Mouse (Mus musculus) liver, embryonic 14.5 days (tissue): ENCODE measurements at regions not wholly inside any gene's neighbourhood (a gene's known extent, or its start where the extent isn't known, plus 50 kb on each side); places are given as distances from the start of the nearest gene placed in this dataset.

Source experiments
- ATAC-seq: fragments of 200-750 bp; cut with Nextera tagmentation; 2 replicates; pipeline ENCODE4 v1.8.0; 2017; ENCODE audit warnings: moderate number of reproducible peaks, mild to moderate bottlenecking, moderate library complexity; ENCODE audit not compliant: insufficient read depth
- DNase-seq, 3 experiments: peaks; one replicate each; pipeline ENCODE4 v3.0.0-alpha.2; 2012 to 2013; ENCODE audit warnings: low read depth in 3 of 3, low spot score in 3 of 3
- H3K27ac ChIP-seq: fragments of 300-500 bp; sonication (generic); 2 replicates; pipeline ENCODE4 v1.5.1; 2014; ENCODE audit warnings: moderate library complexity, mild to moderate bottlenecking, control low read depth, inconsistent platforms
- H3K27me3 ChIP-seq: fragments of 300-500 bp; sonication (generic); 2 replicates; pipeline ENCODE4 v1.6.1; 2014; ENCODE audit warnings: mild to moderate bottlenecking, low read length, moderate library complexity; ENCODE audit not compliant: control insufficient read depth, insufficient read depth
- H3K36me3 ChIP-seq: fragments of 300-500 bp; sonication (generic); replicated peaks from 2 replicates; pipeline ENCODE4 v1.6.1; 2014; ENCODE audit warnings: low read depth; ENCODE audit not compliant: control insufficient read depth, insufficient read depth
- H3K4me1 ChIP-seq, 2 experiments: fragments of 200-500 bp in 1 of 2; fragments of 300-500 bp in 1 of 2; sonication (generic) in 1 of 2; replicated peaks; 2 replicates each; pipeline ENCODE4 v1.6.1; 2012 to 2014; ENCODE audit warnings: antibody characterized with exemption in 1 of 2, inconsistent platforms in 1 of 2, low read length in 1 of 2; ENCODE audit not compliant: control insufficient read depth in 2 of 2, insufficient read depth in 2 of 2
- H3K4me2 ChIP-seq: fragments of 300-500 bp; sonication (generic); 2 replicates; pipeline ENCODE4 v1.6.1; 2014; ENCODE audit warnings: low read depth, mild to moderate bottlenecking, control low read depth, moderate library complexity
- H3K4me3 ChIP-seq, 2 experiments: fragments of 200-500 bp in 1 of 2; fragments of 300-500 bp in 1 of 2; sonication (generic) in 1 of 2; 2 replicates each; pipeline ENCODE4 v1.5.1; 2012 to 2014; ENCODE audit warnings: low read depth in 2 of 2, low read length in 2 of 2, mild to moderate bottlenecking in 2 of 2, control low read depth in 1 of 2, inconsistent platforms in 1 of 2, moderate library complexity in 1 of 2; ENCODE audit not compliant: insufficient read depth in 1 of 2
- H3K9ac ChIP-seq: fragments of 300-500 bp; sonication (generic); replicated peaks from 2 replicates; pipeline ENCODE4 v1.6.1; 2014; ENCODE audit warnings: mild to moderate bottlenecking, control low read depth, moderate library complexity
- H3K9me3 ChIP-seq: fragments of 300-500 bp; sonication (generic); 2 replicates; pipeline ENCODE4 v1.6.1; 2016; ENCODE audit warnings: low read length, mixed read lengths; ENCODE audit not compliant: control insufficient read depth
- CTCF ChIP-seq: IDR thresholded peaks from 2 replicates; pipeline ENCODE4 v1.5.1; 2016; ENCODE audit warnings: antibody characterized with exemption, low read depth, control low read depth
- EP300 ChIP-seq: IDR thresholded peaks from 2 replicates; pipeline ENCODE4 v1.6.1; 2016; ENCODE audit warnings: antibody characterized with exemption, low read depth
- WGBS: fragments of 180-500 bp; shearing (Covaris S2); extraction: QIAGEN DNeasy Blood & Tissue Kit; methylation state at CpG from one replicate; pipeline ENCODE4 v1.1.7; 2014; ENCODE audit not compliant: insufficient replicate concordance; 5-methylcytosine and 5-hydroxymethylcytosine counted together

- no peak overlapping the region for H3K27ac ChIP-seq
- no peak overlapping the region for H3K9ac ChIP-seq
- no peaks in the 10 kb centered on the region for H3K36me3 ChIP-seq
- no peak overlapping the region for H3K4me3 ChIP-seq
- DNase-seq (no peak), ATAC-seq (no peak)
- no peak overlapping the region for H3K4me2 ChIP-seq
- TF ChIP-seq CTCF, result no peak
- TF ChIP-seq EP300, result no peak
- WGBS, result 60% methylated on average over 5 of the region's 5 CpGs
- no peaks in the 10 kb centered on the region; a peak in 1 of 4 replicates for H3K4me1 ChIP-seq
- H3K27me3 ChIP-seq, result no peaks in the 10 kb centered on the region
- no peaks in the 10 kb centered on the region for H3K9me3 ChIP-seq
These were observed 81.5 kb upstream of the Elovl6 start for GRCm38 (mm10) chr3:129450671-129451070.

- Histone ChIP-seq H3K36me3 (no peaks in the 10 kb centered on the region), H3K4me1 (peaks cover 0 to 5% of the 10 kb centered on the region in 2 experiments; a peak in 1 of 4 replicates), H3K9me3 (no peaks in the 10 kb centered on the region), H3K27ac (no peak overlapping the region), H3K4me2 (no peak overlapping the region), H3K4me3 (no peak overlapping the region), H3K9ac (no peak overlapping the region), H3K27me3 (no peaks in the 10 kb centered on the region)
- no peak for DNase-seq
- TF ChIP-seq CTCF, result no peak
- no peak for TF ChIP-seq EP300
- WGBS, result 23% methylated on average over 5 of the region's 5 CpGs
- no peak for ATAC-seq
These were observed 62.1 kb upstream of the Elovl6 start for GRCm38 (mm10) chr3:129470088-129470487.

DNA sequence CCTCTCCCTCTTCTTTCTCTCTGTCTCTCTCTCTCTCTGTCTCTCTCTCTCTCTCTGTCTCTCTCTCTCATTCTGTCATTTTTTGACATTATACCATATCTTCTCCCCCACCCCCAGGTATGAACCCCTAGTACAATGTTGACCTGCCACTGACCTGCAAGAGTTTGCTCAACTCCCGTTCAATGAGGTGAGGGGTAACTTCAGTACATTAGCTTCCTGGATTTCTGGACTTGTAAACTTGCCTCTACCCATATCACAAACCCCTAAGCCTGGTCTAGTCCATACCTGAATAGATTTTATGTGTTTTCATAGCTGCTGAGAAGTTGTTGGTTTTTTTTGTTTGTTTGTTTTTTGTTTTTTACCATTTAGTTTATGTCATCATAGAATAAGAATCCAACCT is 60.8 kb upstream of the Elovl6 start:
- no peaks in the 10 kb centered on the region for H3K36me3 ChIP-seq
- H3K9ac ChIP-seq, result no peak overlapping the region
- ATAC-seq (no peak), DNase-seq (no peak)
- no peaks in the 10 kb centered on the region for H3K9me3 ChIP-seq
- peaks cover 0 to 5% of the 10 kb centered on the region in 2 experiments; a peak in 1 of 4 replicates for H3K4me1 ChIP-seq
- H3K4me2 ChIP-seq, result no peak overlapping the region
- 56% methylated on average over 1 of the region's 1 CpGs for WGBS
- no peak overlapping the region for H3K4me3 ChIP-seq
- H3K27me3 ChIP-seq, result no peaks in the 10 kb centered on the region
- TF ChIP-seq CTCF (no peak), EP300 (no peak)
- H3K27ac ChIP-seq, result no peak overlapping the region

DNA sequence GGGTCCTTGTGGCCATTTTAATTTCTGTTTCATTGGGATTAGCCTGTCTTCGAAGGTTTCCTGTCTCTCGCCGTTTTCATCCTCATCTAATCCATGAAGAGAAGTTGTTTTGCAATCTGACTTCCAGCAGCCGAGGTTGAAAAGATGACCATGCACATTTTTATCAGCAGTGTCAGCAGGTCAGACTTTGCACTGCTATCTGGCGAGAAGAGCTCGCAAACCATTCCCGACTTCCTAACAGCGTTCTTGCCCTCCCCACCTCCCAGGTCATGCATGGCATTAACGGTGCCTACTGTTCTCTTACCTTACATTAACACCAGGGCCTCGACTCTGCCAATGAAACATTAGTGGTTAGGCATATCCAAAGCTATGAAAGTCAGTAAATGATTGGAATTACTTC is 60.1 kb upstream of the Elovl6 start:
- Histone ChIP-seq H3K36me3 (no peaks in the 10 kb centered on the region), H3K9me3 (no peaks in the 10 kb centered on the region), H3K27ac (no peak overlapping the region), H3K4me3 (no peak overlapping the region), H3K4me2 (no peak overlapping the region), H3K4me1 (peaks cover 0 to 5% of the 10 kb centered on the region in 2 experiments; a peak in 1 of 4 replicates), H3K27me3 (no peaks in the 10 kb centered on the region), H3K9ac (no peak overlapping the region)
- TF ChIP-seq EP300, result no peak
- TF ChIP-seq CTCF, result no peak
- ATAC-seq (peak; percentile 47; the same call in 1 of the 2 replicates), DNase-seq (peak in 2 of 3 experiments; percentile 20 to 24)
- 11% methylated on average over 10 of the region's 10 CpGs for WGBS

GRCm38 (mm10) chr3:129474451-129474850 is 57.7 kb upstream of the Elovl6 start:
- TF ChIP-seq CTCF, result no peak
- TF ChIP-seq EP300, result no peak
- Histone ChIP-seq H3K9ac (no peak overlapping the region), H3K27ac (no peak overlapping the region), H3K27me3 (no peaks in the 10 kb centered on the region), H3K4me2 (no peak overlapping the region), H3K9me3 (no peaks in the 10 kb centered on the region), H3K36me3 (no peaks in the 10 kb centered on the region), H3K4me1 (peaks cover 0 to 5% of the 10 kb centered on the region in 2 experiments; a peak in 1 of 4 replicates), H3K4me3 (no peak overlapping the region)
- 80% methylated on average over 7 of the region's 7 CpGs for WGBS
- ATAC-seq (no peak), DNase-seq (no peak)
